Mouse (Mus musculus) myocyte (in vitro differentiated cells): ENCODE data around the gene Rnf169. TPM values are rescaled to one million over a fixed set of nuclear protein-coding genes. Genes with fewer than 3 reads are reported as not detected.

Source experiments
- H3K27me3 ChIP-seq: one replicate; pipeline ENCODE4 v1.6.1; 2011; ENCODE audit not compliant: control insufficient read depth, insufficient read depth, insufficient read length
- H3K36me3 ChIP-seq: one replicate; pipeline ENCODE4 v1.6.1; 2011; ENCODE audit not compliant: control insufficient read depth, insufficient read depth
- H3K4me2 ChIP-seq: one replicate; pipeline ENCODE4 v1.6.1; 2011; ENCODE audit warnings: low read depth, control low read depth
- H3K4me3 ChIP-seq: one replicate; pipeline ENCODE4 v1.5.1; 2011; ENCODE audit warnings: mild to moderate bottlenecking, control low read depth, moderate library complexity
- H3K79me2 ChIP-seq: one replicate; pipeline ENCODE4 v1.6.1; 2011; ENCODE audit not compliant: control insufficient read depth, insufficient read depth
- H3ac ChIP-seq: one replicate; pipeline ENCODE4 v1.6.1; 2011; ENCODE audit not compliant: control insufficient read depth, insufficient read length
- CEBPB ChIP-seq: IDR thresholded peaks from 2 replicates; pipeline ENCODE4 v1.6.1; 2011; ENCODE audit warnings: mild to moderate bottlenecking, moderate library complexity; ENCODE audit not compliant: poor library complexity, insufficient read depth, severe bottlenecking
- E2F4 ChIP-seq: IDR thresholded peaks from one replicate; pipeline ENCODE4 v1.6.1; 2011; ENCODE audit warnings: mild to moderate bottlenecking, control low read depth, moderate library complexity; ENCODE audit not compliant: insufficient read depth
- MAX ChIP-seq: IDR thresholded peaks from one replicate; pipeline ENCODE4 v1.6.1; 2011; ENCODE audit warnings: low read depth, mild to moderate bottlenecking, control low read depth
- MYOD1 ChIP-seq, 3 experiments: IDR thresholded peaks; one replicate each; pipeline ENCODE4 v1.6.1; 2011; ENCODE audit warnings: control low read depth in 2 of 3, low read depth in 2 of 3, mild to moderate bottlenecking in 2 of 3, moderate library complexity in 1 of 3; ENCODE audit not compliant: insufficient read length in 2 of 3, control insufficient read depth in 1 of 3
- MYOG ChIP-seq, 3 experiments: IDR thresholded peaks; one replicate each; pipeline ENCODE4 v1.6.1; 2011; ENCODE audit warnings: control low read depth in 2 of 3, low read depth in 2 of 3, mild to moderate bottlenecking in 2 of 3; ENCODE audit not compliant: insufficient read length in 2 of 3, control insufficient read depth in 1 of 3, insufficient read depth in 1 of 3
- POLR2A ChIP-seq: IDR thresholded peaks from one replicate; pipeline ENCODE4 v1.6.1; 2011; ENCODE audit warnings: low read depth, mild to moderate bottlenecking, control low read depth, moderate library complexity; ENCODE audit not compliant: insufficient read length
- POLR2AphosphoS2 ChIP-seq: IDR thresholded peaks from one replicate; pipeline ENCODE4 v1.6.1; 2011; ENCODE audit warnings: low read depth, control low read depth; ENCODE audit not compliant: insufficient read length
- REST ChIP-seq: IDR thresholded peaks from one replicate; pipeline ENCODE4 v1.6.1; 2011; ENCODE audit warnings: mild to moderate bottlenecking, control low read depth, moderate library complexity; ENCODE audit not compliant: insufficient read depth, insufficient read length
- SRF ChIP-seq: IDR thresholded peaks from one replicate; pipeline ENCODE4 v1.6.1; 2011; ENCODE audit warnings: low read depth; ENCODE audit not compliant: control insufficient read depth, insufficient read length
- TCF12 ChIP-seq: IDR thresholded peaks from one replicate; pipeline ENCODE4 v1.6.1; 2011; ENCODE audit warnings: mild to moderate bottlenecking, control low read depth; ENCODE audit not compliant: poor library complexity, insufficient read depth, severe bottlenecking
- TCF3 ChIP-seq: IDR thresholded peaks from one replicate; pipeline ENCODE4 v1.6.1; 2011; ENCODE audit warnings: low read depth, control low read depth; ENCODE audit not compliant: insufficient read length
- USF1 ChIP-seq: IDR thresholded peaks from one replicate; pipeline ENCODE4 v1.6.1; 2011; ENCODE audit warnings: low read depth, mild to moderate bottlenecking, control low read depth, moderate library complexity
- polyA plus RNA-seq: library from polyadenylated mRNA; unstranded; fragments of >200 nt; fragmentation: generic; extraction: Trizol; gene quantifications from one replicate; pipeline ENCODE4 v1.2.1, GENCODE M21; 2012; ENCODE audit warnings: missing spikeins

Rnf169 gene
- polyA plus RNA-seq, 1 experiment = 3.0 TPM

DNA sequence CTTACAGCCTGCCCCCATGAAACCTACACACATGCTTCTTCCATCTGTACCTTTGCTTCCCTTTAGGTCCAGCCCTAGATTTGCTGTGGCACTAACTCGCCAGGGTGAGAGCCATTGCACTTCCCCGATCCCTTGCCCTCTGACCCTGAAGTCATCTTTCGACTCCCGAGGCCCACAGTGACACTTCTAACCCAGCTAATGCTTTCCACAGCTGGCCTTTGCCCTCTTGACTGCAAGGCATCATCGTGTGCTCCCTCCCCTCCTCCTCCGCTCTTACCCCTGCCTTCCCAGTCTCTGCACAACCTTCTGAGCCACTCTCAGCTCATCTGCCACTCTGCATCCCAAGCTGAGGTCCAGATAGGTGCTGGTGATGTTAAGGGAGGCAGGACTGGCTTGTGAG lies 32.3 kb upstream of the Rnf169 start:
- H3K79me2 ChIP-seq = no peaks in the 10 kb centered on the region
- H3K27me3 ChIP-seq = peaks cover 63% of the 10 kb centered on the region
- no peak for TF ChIP-seq MYOD1 (IDR thresholded peaks at IDR 0.05; ENCODE audit: control insufficient read depth in 1 of 3, insufficient read length in 2 of 3, low read depth in 2 of 3)
- TF ChIP-seq POLR2A = no peak
- no peak for TF ChIP-seq MAX
- no peak for TF ChIP-seq E2F4
- no peak for TF ChIP-seq SRF
- TF ChIP-seq TCF3 = no peak
- TF ChIP-seq CEBPB = no peak
- no peak for TF ChIP-seq REST
- no peak for TF ChIP-seq POLR2AphosphoS2
- TF ChIP-seq TCF12 = no peak
- no peak for TF ChIP-seq MYOG (IDR thresholded peaks at IDR 0.05; ENCODE audit: control insufficient read depth in 1 of 3, insufficient read depth in 1 of 3, insufficient read length in 2 of 3, low read depth in 2 of 3)
- TF ChIP-seq USF1 = no peak

DNA sequence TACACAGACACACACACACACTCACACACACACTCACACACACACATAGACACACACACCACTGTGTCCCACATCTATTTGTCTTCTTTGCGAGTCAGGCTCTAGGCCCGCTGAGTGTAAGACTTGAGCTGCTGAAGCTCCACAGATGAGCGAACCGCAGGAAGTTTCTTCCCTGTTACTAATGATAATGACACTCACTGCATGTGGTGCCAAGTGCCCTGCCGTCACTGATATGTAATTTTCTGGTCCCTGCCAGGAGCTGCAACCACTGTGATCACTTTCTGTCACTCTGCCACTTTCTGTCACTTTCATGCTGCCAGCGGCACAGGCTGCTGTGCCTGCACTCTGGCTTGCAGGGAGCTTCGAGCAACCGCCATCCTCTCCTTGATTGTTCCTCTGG lies 31.8 kb upstream of the Rnf169 start:
- Histone ChIP-seq H3ac (no peak overlapping the region), H3K79me2 (no peaks in the 10 kb centered on the region), H3K4me3 (no peak overlapping the region), H3K36me3 (no peaks in the 10 kb centered on the region), H3K4me2 (no peak overlapping the region), H3K27me3 (peaks cover 63% of the 10 kb centered on the region)
- TF ChIP-seq MYOG (IDR thresholded peaks at IDR 0.05; ENCODE audit: control insufficient read depth in 1 of 3, insufficient read depth in 1 of 3, insufficient read length in 2 of 3, low read depth in 2 of 3) (no peak), CEBPB (no peak), TCF12 (no peak), E2F4 (no peak), TCF3 (no peak)

More for the DNA sequence above, 32.3 kb upstream of the Rnf169 start:
- H3K36me3 ChIP-seq = no peaks in the 10 kb centered on the region
- H3ac ChIP-seq = no peak overlapping the region
- no peak overlapping the region for H3K4me2 ChIP-seq
- no peak overlapping the region for H3K4me3 ChIP-seq

DNA sequence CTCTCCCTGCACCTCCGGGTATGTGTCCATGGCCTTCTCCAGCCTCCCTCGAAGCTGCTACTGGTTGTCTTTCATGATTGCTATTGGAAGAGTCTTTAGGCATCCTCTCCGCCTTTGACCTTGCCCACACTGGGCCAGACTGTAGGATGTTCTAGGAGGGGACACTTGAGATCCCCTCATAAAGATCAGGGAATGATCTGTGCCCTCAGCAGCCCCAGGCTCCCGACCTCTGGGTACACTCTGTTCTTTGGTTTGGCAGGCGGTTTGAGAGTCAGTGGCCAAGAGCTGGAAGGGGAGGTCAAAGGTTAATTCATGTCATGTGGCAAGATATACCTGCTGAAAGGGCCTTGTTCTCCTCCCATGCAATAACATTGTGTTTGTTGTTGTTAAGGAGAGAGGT lies 30.5 kb upstream of the Rnf169 start:
- no peak overlapping the region for H3K4me3 ChIP-seq
- H3ac ChIP-seq = no peak overlapping the region
- no peak for TF ChIP-seq SRF
- no peak for TF ChIP-seq MYOD1 (IDR thresholded peaks at IDR 0.05; ENCODE audit: control insufficient read depth in 1 of 3, insufficient read length in 2 of 3, low read depth in 2 of 3)
- TF ChIP-seq E2F4 = no peak
- TF ChIP-seq TCF3 = no peak
- TF ChIP-seq POLR2A = no peak
- no peak for TF ChIP-seq MYOG (IDR thresholded peaks at IDR 0.05; ENCODE audit: control insufficient read depth in 1 of 3, insufficient read depth in 1 of 3, insufficient read length in 2 of 3, low read depth in 2 of 3)
- TF ChIP-seq POLR2AphosphoS2 = no peak
- no peak for TF ChIP-seq TCF12
- TF ChIP-seq MAX = no peak
- no peak for TF ChIP-seq REST
- TF ChIP-seq USF1 = no peak
- TF ChIP-seq CEBPB = no peak
- no peaks in the 10 kb centered on the region for H3K36me3 ChIP-seq
- no peaks in the 10 kb centered on the region for H3K79me2 ChIP-seq
- peaks cover 66% of the 10 kb centered on the region for H3K27me3 ChIP-seq
- H3K4me2 ChIP-seq = no peak overlapping the region

DNA sequence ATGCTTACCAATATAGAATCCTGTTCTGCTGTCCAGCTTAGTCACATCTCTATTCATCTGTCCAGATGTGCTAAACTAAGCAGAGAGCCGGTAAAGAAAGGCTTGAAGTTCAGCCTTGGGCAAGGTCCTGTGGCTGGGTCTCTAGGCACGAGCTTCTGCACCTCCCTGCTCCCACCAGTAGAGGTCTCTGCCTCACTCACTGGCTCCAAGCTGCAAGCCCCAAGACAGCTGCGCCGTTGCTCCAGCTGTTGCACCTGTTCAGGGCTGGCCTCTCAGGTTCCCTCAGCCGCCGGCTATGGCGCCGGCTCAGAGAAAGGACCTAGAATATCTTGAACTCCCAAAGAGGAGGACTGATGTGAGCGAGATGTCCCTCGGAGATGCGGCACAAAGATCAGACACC lies 29.4 kb upstream of the Rnf169 start:
- no peak overlapping the region for H3K4me3 ChIP-seq
- H3K4me2 ChIP-seq = no peak overlapping the region
- H3K36me3 ChIP-seq = no peaks in the 10 kb centered on the region
- no peak overlapping the region for H3ac ChIP-seq
- no peaks in the 10 kb centered on the region for H3K79me2 ChIP-seq
- peak in 2 of 3 experiments; percentile 74 to 88 for TF ChIP-seq MYOD1 (IDR thresholded peaks at IDR 0.05; ENCODE audit: control insufficient read depth in 1 of 3, insufficient read length in 2 of 3, low read depth in 2 of 3)
- TF ChIP-seq MYOG (IDR thresholded peaks at IDR 0.05; ENCODE audit: control insufficient read depth in 1 of 3, insufficient read depth in 1 of 3, insufficient read length in 2 of 3, low read depth in 2 of 3) = peak; percentile 54 to 89 (median 76)
- no peak for TF ChIP-seq SRF
- peak; percentile 70 for TF ChIP-seq TCF3
- H3K27me3 ChIP-seq = peaks cover 70% of the 10 kb centered on the region

DNA sequence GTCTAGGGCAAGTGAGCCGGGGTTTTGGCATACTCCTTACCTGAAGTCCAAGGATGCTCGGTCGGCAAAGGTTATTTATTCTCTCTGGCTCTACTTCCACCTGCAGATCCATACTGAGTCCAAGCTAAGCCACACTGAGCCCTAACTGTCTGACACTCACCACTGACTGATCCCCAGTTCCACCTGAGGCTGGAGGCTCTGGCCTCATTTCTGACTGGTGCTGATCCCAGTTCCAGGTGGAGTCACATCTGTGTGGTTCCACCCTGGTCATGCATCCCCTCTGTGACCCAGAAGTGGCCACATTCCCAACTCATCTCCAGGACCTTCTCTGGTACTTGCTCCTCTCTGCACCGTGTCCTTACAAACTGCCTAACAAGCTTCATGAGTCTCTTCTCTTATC lies 28.5 kb upstream of the Rnf169 start:
- H3K27me3 ChIP-seq = peaks cover 64% of the 10 kb centered on the region
- no peaks in the 10 kb centered on the region for H3K79me2 ChIP-seq
- no peak overlapping the region for H3ac ChIP-seq
- no peak overlapping the region for H3K4me2 ChIP-seq
- no peak overlapping the region for H3K4me3 ChIP-seq
- no peaks in the 10 kb centered on the region for H3K36me3 ChIP-seq
- TF ChIP-seq TCF3 = no peak
- TF ChIP-seq REST = no peak
- TF ChIP-seq POLR2AphosphoS2 = no peak
- no peak for TF ChIP-seq TCF12
- TF ChIP-seq MAX = no peak
- TF ChIP-seq MYOG (IDR thresholded peaks at IDR 0.05; ENCODE audit: control insufficient read depth in 1 of 3, insufficient read depth in 1 of 3, insufficient read length in 2 of 3, low read depth in 2 of 3) = no peak
- no peak for TF ChIP-seq USF1
- no peak for TF ChIP-seq SRF
